Mouse (Mus musculus) ovary, postnatal 10 days (tissue): Measurements from ENCODE around the gene Atg7.

Source experiments
- DNase-seq: peaks from one replicate; pipeline ENCODE4 v3.0.0; 2022; ENCODE audit warnings: low spot score

The Atg7 gene

GRCm38 (mm10) chr6:114786461-114786860, 143.6 kb downstream of the Atg7 start:
- no peak for DNase-seq

- no peak for DNase-seq
These were observed 144.7 kb downstream of the Atg7 start for GRCm38 (mm10) chr6:114787606-114788005.

GRCm38 (mm10) chr6:114788663-114789062, 145.8 kb downstream of the Atg7 start:
- no peak for DNase-seq

GRCm38 (mm10) chr6:114790084-114790483, 147.2 kb downstream of the Atg7 start:
- no peak for DNase-seq

GRCm38 (mm10) chr6:114790902-114791301, 148.0 kb downstream of the Atg7 start:
- DNase-seq, result no peak

GRCm38 (mm10) chr6:114791846-114792245, 148.9 kb downstream of the Atg7 start:
- no peak for DNase-seq

GRCm38 (mm10) chr6:114794706-114795105, 151.8 kb downstream of the Atg7 start:
- no peak for DNase-seq

- DNase-seq, result no peak
These were observed 152.9 kb downstream of the Atg7 start for GRCm38 (mm10) chr6:114795706-114796325.

GRCm38 (mm10) chr6:114797901-114798300, 155.0 kb downstream of the Atg7 start:
- DNase-seq, result no peak

GRCm38 (mm10) chr6:114798715-114799114, 155.8 kb downstream of the Atg7 start:
- DNase-seq, result no peak

- DNase-seq, result no peak
These were observed 157.5 kb downstream of the Atg7 start for GRCm38 (mm10) chr6:114800291-114800965.

- DNase-seq, result no peak
These were observed 161.1 kb downstream of the Atg7 start for GRCm38 (mm10) chr6:114803915-114804535.

GRCm38 (mm10) chr6:114804866-114805265, 162.0 kb downstream of the Atg7 start:
- DNase-seq, result no peak

- no peak for DNase-seq
These were observed 163.0 kb downstream of the Atg7 start for GRCm38 (mm10) chr6:114805927-114806326.

GRCm38 (mm10) chr6:114807474-114807873, 164.6 kb downstream of the Atg7 start:
- DNase-seq, result no peak

- DNase-seq, result no peak
These were observed 165.9 kb downstream of the Atg7 start for GRCm38 (mm10) chr6:114808654-114809430.

- DNase-seq, result no peak
These were observed 166.5 kb downstream of the Atg7 start for GRCm38 (mm10) chr6:114809431-114809811.

GRCm38 (mm10) chr6:114812322-114812721, 169.4 kb downstream of the Atg7 start:
- DNase-seq, result no peak

- DNase-seq, result no peak
These were observed 169.9 kb downstream of the Atg7 start for GRCm38 (mm10) chr6:114812779-114813178.

GRCm38 (mm10) chr6:114814199-114814881, 171.4 kb downstream of the Atg7 start:
- no peak for DNase-seq

GRCm38 (mm10) chr6:114814882-114815650, 172.2 kb downstream of the Atg7 start:
- no peak for DNase-seq
